Mouse (Mus musculus) WW6 (cell line): ENCODE measurements around the gene Gm14288.
"Not testable (repeated sequence)": the region's sequence is repeated elsewhere in the genome, so short reads cannot be mapped to it uniquely, and the experiment has no call there.

ENCODE experiments used
- DNase-seq: peaks from one replicate; pipeline ENCODE4 v3.0.0-alpha.2; 2013; ENCODE audit warnings: low read depth, low spot score

Gm14288 gene

GRCm38 (mm10) chr2:175800993-175801392 lies at the start of gene Gm14288:
Gene Gm14288, minus strand, starts transcription at chr2:175801093.
- not testable (repeated sequence) for DNase-seq

GRCm38 (mm10) chr2:175741237-175741636 lies 59.7 kb downstream of the Gm14288 start, which contains the start of gene Gm2007:
Gene Gm2007, plus strand, starts transcription at chr2:175741537.
- not testable (repeated sequence) for DNase-seq
